Mouse (Mus musculus) gastrocnemius, postnatal 10 days (tissue): ENCODE data around the gene Edn3. TPM values are rescaled to one million over a fixed set of nuclear protein-coding genes. Genes with fewer than 3 reads are reported as not detected.
A peak's percentile ranks its signal among the peaks of the same experiment; 100 is the strongest.

Experiments
- DNase-seq: peaks from one replicate; pipeline ENCODE4 v3.0.0; 2021; ENCODE audit warnings: mixed read lengths
- total RNA-seq, 2 experiments: library from RNA; stranded (reverse); gene quantifications; 2 replicates each; pipeline ENCODE4 v1.2.3; 2021

Edn3 gene
- total RNA-seq, 2 experiments from 2014 or later, result 8.6 to 8.8 TPM

DNA sequence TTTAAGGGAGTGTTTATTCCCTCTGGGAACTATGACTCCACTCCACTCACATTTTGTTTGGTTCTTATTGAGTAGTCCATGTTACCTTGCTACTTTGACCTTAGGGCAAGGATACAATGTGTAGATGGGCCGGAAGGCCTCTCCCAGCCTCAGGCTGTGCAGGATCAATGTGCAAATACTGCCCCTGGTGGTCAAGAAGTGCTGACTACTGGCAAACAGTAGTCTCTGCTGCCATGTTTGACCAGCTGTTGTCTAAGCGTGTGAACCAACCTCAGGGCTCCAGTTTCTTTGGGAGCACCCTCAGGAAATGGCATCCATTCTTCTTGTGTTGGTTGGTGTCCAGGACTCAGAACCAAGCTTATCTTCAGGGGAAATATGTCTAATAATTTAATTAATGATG, 36.6 kb downstream of the Edn3 start:
- DNase-seq, result no peak

- DNase-seq, result peak; percentile 16
Measured at GRCm38 (mm10) chr2:174797495-174798068, 37.2 kb downstream of the Edn3 start.

DNA sequence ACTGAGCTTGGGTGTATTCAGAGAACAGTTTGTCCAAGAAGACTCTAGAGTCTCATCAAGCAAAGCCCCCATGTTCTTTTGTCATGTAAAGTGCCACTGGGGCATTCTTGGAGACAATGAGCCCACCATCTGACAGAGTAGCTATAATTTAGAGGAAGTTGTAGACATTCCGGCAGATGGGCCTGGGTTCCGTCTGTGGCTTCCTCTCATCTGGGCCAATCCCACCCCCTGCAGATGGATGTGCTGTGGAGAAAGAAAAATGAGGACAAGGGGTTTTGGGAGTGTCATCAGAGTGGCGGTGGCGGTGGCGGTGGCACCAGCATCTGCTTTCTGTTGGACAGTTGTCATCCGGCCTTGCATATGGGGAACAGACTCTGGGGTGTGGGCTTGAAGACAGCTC, 42.0 kb downstream of the Edn3 start:
- no peak for DNase-seq

DNA sequence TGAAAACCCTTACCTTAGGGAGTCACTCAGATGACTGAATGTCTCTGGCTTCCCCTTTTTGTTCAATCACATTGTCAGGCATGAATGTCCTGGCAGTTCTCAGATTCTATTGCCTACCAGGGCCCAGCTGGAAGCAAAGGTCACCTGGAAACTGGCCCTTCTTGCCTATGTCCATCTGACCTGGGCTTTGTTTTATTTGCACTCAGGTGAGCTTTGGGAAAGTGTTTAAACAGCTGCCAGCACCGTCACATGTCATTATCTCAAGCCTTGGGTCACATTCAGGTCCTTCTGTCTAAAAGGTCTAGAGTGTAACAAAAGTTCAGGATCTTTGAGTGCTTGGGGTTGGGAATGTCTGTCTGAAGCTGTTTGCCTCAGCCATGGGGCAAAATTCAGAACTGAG, 43.2 kb downstream of the Edn3 start:
- no peak for DNase-seq

GRCm38 (mm10) chr2:174807900-174808299, 47.5 kb downstream of the Edn3 start:
- no peak for DNase-seq

GRCm38 (mm10) chr2:174809296-174809695, 48.9 kb downstream of the Edn3 start:
- no peak for DNase-seq

GRCm38 (mm10) chr2:174813306-174813705, 52.9 kb downstream of the Edn3 start:
- DNase-seq, result no peak

DNA sequence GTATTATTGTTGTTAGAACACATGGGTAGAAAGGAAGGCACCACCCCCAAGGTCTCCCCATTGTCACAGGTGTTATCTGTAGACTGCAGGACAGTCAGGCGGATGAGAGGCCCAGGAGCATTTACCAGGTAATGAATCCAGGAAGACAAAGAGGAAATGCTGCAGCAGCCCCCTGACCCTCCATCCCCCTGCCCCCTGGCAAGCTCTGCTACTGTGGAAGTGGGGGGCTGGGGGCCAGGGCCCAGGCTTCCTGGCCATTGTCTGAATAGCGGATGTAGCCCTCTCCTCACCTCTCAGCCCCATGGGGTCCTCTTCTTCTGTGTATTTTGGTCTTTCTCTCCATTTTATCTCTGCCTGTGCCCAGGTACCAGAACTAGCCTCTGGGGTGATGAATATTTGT, 55.7 kb downstream of the Edn3 start:
- no peak for DNase-seq

DNA sequence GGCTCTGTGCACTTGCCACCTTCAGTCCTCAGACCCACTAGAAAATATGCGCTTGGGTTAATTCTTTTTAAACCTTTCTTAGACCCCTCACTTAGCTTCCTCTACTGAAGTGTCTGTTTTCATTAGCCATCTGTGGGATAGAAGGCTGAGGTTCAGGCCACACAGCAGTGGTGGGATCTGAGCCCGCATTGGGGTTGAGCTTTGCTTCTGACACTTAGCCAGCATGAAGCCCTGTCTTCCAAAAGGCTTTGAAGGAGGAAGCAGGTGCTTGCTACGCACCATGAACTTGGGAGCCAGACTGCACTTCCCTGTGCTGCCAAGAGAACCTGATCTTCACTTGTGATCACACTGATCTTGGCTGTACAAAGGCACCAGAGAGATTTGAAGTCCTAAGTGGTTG, 59.9 kb downstream of the Edn3 start:
- DNase-seq, result no peak

DNA sequence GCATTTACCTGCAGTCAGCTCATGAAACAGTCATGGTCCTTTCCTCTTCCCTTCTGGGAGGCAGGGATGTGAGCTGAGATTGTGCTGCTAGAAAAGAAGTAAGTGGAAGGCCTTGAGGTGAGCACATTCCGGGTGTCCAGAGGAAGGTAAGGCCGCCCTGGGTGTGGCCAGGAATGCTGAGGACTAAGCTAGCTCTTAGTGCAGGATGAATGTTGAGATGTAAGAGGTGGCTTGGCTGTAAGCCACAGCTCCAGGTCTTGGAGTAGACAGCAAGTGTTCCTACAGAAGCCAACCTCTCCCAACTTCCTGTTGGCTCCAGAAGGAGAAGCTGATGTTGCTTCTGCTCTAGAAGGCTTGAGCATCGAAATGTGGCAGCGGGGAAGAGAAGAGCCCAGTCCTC, 67.4 kb downstream of the Edn3 start:
- DNase-seq, result no peak

DNA sequence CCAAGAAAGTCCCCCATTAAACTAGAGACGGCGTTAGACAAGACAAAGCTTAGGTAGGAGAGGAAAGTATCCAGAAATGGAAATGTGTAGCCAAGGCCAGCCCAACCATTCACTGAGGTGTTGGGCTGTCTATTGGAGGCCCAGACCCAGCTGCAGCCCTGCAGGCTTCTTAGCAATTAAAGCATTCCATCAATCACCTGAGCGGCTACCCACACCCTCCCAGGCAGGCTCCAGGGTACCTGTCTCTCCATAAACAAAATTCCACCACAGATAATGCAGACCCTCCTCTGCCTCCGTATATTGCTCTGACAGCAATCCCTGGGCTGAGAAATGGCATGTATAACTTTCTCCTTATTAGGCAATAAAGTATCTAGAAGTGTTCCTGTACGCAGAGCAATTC, 73.2 kb downstream of the Edn3 start:
- no peak for DNase-seq

Other genes with a start within 250 kb of the Edn3 start
- under 1 TPM; 0.05 to 0.07 TPM for gene Zfp831, start 117.1 kb upstream of the Edn3 start, total RNA-seq
- gene Gm14444, start 249.6 kb downstream of the Edn3 start, total RNA-seq, result under 1 TPM in 1 of 2 experiments, not detected in 1; 0.61 TPM